Mouse (Mus musculus) E14TG2a.4 (cell line): ENCODE measurements around the gene Ms4a10.

Source experiments
- H3K27me3 ChIP-seq: 2 replicates; pipeline ENCODE4 v1.6.1; 2014; ENCODE audit warnings: low read length, control low read depth; ENCODE audit not compliant: insufficient read depth
- H3K36me3 ChIP-seq: 2 replicates; pipeline ENCODE4 v1.6.1; 2014; ENCODE audit warnings: low read length, control low read depth; ENCODE audit not compliant: insufficient read depth
- H3K4me1 ChIP-seq: replicated peaks from 2 replicates; pipeline ENCODE4 v1.6.1; 2014; ENCODE audit warnings: low read depth, low read length, control low read depth
- H3K4me3 ChIP-seq: replicated peaks from 2 replicates; pipeline ENCODE4 v1.5.1; 2014; ENCODE audit warnings: mild to moderate bottlenecking, low read length
- H3K9me3 ChIP-seq: 2 replicates; pipeline ENCODE4 v1.6.1; 2014; ENCODE audit warnings: low read length, control low read depth
- CTCF ChIP-seq: conservative IDR thresholded peaks from 2 replicates; pipeline ENCODE4 v1.5.1; 2014; ENCODE audit warnings: low read length
- NANOG ChIP-seq: IDR thresholded peaks from 2 replicates; pipeline ENCODE4 v1.6.1; 2014; ENCODE audit warnings: borderline replicate concordance, low read length, mixed read lengths
- POU5F1 ChIP-seq: IDR thresholded peaks from 2 replicates; pipeline ENCODE4 v1.6.1; 2014; ENCODE audit warnings: low read length, borderline replicate concordance

Gene Ms4a10

DNA sequence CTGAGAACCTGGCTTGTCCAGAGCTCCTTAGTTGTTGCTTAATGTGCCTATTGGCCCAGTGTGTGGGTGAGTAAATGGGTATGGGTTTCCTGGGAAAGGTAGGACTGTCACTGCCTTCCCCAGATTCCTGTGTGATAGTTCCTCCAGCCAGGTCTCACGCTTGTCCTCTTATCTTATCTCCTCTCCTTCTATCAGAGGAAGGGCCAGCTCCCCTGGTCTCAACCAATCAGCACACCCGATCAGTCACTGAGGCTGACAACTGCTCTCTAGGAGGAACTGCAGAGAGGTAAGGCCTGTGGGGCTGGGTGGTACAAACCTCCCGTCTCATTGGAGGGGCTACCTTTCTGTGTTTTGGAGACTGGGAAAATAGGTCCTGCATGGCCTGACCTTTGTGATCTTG lies 35.7 kb downstream of the Ms4a10 start:
- peaks cover 26% of the 10 kb centered on the region for H3K36me3 ChIP-seq
- no peaks in the 10 kb centered on the region for H3K9me3 ChIP-seq
- H3K4me3 ChIP-seq: no peak overlapping the region
- no peak for TF ChIP-seq CTCF
- TF ChIP-seq NANOG: no peak
- no peak for TF ChIP-seq POU5F1
- peaks cover 25% of the 10 kb centered on the region for H3K4me1 ChIP-seq
- peaks cover 54% of the 10 kb centered on the region for H3K27me3 ChIP-seq

DNA sequence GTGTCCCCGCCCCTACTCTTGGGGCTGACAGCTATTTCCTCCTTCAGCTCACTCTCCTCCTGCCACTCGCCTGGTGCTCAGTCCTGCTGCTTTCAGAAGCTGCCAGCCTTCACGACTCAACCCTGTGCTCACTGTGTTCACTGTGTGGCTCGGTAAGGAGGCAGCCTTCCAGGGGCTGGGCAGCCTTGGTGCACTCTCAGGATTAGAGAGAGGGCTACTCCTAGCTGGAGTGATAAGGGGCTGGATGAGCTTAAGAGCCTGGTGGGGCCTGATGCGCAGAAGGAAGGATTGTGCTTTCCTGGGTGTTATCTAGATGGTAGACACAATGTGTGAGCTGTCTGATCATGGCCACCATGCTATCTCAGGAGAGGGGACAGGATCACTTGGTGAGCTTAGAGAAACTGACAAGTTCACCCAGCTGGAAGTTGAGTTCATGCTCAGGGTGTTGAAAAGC lies 37.3 kb downstream of the Ms4a10 start, which contains the start of gene Ptgdr2:
Gene Ptgdr2 (plus strand): TSS at position 51 of the 454 bp plus-strand sequence.
- H3K9me3 ChIP-seq: no peaks in the 10 kb centered on the region
- no peak within 1 kb of the TSS for H3K4me3 ChIP-seq
- TF ChIP-seq CTCF: no peak
- no peak for TF ChIP-seq POU5F1
- no peak for TF ChIP-seq NANOG
- peaks cover 56% of the 10 kb centered on the region for H3K27me3 ChIP-seq
- peaks cover 10% of the 10 kb centered on the region for H3K36me3 ChIP-seq
- H3K4me1 ChIP-seq: peaks cover 24% of the 10 kb centered on the region

DNA sequence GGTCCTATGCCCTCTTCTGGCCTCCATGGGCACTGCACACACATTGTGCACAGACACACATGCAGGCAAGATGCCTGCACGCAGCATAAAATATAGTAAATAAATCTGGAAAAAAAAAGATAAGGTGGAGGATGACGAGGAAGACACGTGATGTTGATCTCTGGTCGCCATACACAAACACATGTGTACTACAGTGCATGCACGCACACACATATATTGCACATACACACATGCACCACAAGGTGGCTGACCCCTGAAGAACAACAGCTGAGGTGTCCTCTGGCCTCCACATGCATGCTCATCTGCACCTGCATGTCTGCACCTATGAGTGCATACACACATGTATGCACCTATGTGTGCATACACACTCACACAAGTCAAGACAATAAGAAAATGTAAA lies 38.4 kb downstream of the Ms4a10 start:
- Histone ChIP-seq H3K4me1 (peaks cover 14% of the 10 kb centered on the region), H3K9me3 (peaks cover 5% of the 10 kb centered on the region; the same call in 1 of the 2 replicates), H3K27me3 (peaks cover 64% of the 10 kb centered on the region), H3K4me3 (no peak overlapping the region), H3K36me3 (no peaks in the 10 kb centered on the region)
- TF ChIP-seq POU5F1 (no peak), CTCF (peak; percentile 72)

DNA sequence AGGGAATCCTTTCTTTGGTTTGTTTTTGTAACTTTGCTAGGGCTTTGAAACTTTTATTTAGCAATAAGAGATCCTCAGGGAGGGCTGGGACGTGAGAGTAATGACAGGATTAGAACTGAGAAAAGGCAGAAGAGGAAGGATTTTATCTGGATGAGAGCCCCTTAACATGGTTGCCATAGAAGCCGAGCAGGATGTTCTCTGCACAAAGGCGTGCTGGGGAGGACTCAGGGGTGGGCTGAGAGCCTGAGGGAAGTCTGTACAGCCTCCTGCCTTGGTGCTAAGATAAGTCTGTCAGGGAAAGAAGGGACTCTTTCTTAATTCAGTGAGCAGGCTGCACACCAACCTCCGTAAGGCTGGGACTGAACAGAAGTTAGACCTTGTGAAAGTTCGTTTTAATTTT lies 39.4 kb downstream of the Ms4a10 start:
- Histone ChIP-seq H3K4me1 (peaks cover 4% of the 10 kb centered on the region), H3K4me3 (no peak overlapping the region), H3K27me3 (peaks cover 60% of the 10 kb centered on the region), H3K9me3 (peaks cover 5% of the 10 kb centered on the region; the same call in 1 of the 2 replicates), H3K36me3 (no peaks in the 10 kb centered on the region)
- TF ChIP-seq POU5F1: no peak
- 0 out of 2 replicates have a peak, but pooled peaks have one; percentile 2 for TF ChIP-seq CTCF

DNA sequence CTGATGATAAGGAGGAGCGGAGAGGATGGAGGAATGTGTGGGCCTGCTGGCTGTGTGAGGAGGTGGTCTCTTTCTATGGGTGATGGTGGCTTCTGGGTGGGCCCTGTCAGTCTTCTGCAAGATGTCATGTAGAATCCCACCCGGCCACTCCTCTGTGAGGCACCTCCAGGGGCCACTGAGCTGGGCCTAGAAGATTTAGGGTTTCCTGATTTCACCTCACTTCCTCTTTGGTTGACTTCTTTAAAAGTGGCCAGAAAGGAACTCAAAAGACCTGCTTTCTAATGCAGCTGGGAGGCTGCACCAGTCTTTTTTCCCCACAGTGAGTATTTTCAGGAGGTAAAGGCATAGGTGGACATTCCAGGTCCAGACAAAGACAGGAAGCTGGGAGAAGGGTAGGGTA lies 43.8 kb downstream of the Ms4a10 start:
- TF ChIP-seq NANOG (no peak), CTCF (no peak), POU5F1 (no peak)
- Histone ChIP-seq H3K4me1 (peaks cover 10% of the 10 kb centered on the region), H3K36me3 (no peaks in the 10 kb centered on the region), H3K27me3 (peaks cover 31% of the 10 kb centered on the region), H3K9me3 (peaks cover 5% of the 10 kb centered on the region; the same call in 1 of the 2 replicates), H3K4me3 (no peak overlapping the region)

DNA sequence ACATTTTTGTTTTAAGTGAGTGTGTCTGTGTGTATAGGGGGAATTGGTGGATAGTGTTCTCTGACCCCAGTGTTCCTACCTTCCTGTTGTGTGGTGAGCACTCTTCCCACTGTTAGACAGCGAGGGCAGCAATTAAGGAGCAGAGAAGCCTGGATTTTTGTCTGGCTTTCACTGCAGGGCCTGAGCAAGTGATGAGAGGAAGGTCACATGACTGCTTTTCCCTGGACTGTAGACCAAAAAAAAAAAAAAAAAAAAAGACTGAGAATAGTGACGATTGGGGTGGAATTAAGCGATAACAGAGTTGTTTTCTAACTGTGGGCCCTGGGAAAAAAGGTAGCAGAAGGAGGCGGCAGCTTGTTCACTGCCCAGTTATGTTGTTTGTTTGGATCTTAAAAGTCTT lies 47.8 kb downstream of the Ms4a10 start:
- TF ChIP-seq CTCF: no peak
- TF ChIP-seq POU5F1: no peak
- no peak for TF ChIP-seq NANOG
- Histone ChIP-seq H3K27me3 (peaks cover 13% of the 10 kb centered on the region), H3K9me3 (peaks cover 5% of the 10 kb centered on the region; the same call in 1 of the 2 replicates), H3K4me3 (no peak overlapping the region), H3K4me1 (peaks cover 15% of the 10 kb centered on the region), H3K36me3 (no peaks in the 10 kb centered on the region)

DNA sequence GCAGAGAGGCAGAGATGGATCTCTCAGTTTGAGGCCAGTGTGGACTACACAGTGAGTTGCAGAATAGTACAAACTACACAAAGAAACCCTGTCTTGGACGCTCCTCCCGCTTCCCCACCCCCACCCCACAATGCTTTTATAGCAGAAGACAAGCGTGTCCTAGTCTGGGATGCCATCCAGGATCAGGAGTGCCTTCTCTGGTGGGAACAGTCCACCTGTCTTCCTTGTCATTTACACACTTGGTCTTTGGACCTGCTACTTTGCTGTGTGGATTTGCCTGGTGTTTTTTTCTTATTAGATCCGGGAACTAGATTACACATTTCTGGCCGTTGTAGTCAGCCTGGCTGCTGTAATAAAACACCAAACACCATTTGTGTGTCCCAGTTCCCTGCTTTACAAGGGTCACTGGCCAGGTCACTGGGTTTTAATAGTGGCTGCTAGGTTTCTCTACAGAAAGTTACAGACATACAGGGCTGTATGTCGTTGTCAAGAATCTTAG lies 48.3 kb downstream of the Ms4a10 start:
- H3K4me1 ChIP-seq: peaks cover 15% of the 10 kb centered on the region
- H3K36me3 ChIP-seq: no peaks in the 10 kb centered on the region
- peaks cover 8% of the 10 kb centered on the region; the same call in 1 of the 2 replicates for H3K27me3 ChIP-seq
- peaks cover 2% of the 10 kb centered on the region; the same call in 1 of the 2 replicates for H3K9me3 ChIP-seq
- no peak overlapping the region for H3K4me3 ChIP-seq
- TF ChIP-seq CTCF (no peak), POU5F1 (no peak), NANOG (no peak)

DNA sequence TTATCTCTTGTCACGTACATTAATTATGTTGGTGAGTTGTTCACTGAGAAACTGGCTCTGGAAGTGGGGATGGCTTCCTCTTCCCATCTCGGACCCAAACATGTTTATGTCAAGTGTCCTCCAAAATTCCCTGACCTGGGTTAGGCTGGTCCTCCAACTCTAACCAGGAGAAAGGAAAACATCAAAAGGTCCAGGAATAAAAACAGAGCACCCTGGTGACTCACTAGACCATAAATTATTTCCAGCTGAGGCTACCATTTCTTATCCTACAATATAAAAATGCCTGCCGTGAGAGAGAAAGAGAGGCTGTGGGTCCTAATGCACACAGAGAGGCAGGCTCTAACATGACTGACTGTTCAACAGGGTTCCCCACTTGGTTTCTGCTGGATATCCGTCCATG lies 50.2 kb downstream of the Ms4a10 start:
- Histone ChIP-seq H3K4me1 (peaks cover 32% of the 10 kb centered on the region), H3K36me3 (no peaks in the 10 kb centered on the region), H3K9me3 (no peaks in the 10 kb centered on the region), H3K27me3 (peaks cover 9% of the 10 kb centered on the region; the same call in 1 of the 2 replicates), H3K4me3 (no peak overlapping the region)
- TF ChIP-seq CTCF (no peak), NANOG (no peak), POU5F1 (no peak)

DNA sequence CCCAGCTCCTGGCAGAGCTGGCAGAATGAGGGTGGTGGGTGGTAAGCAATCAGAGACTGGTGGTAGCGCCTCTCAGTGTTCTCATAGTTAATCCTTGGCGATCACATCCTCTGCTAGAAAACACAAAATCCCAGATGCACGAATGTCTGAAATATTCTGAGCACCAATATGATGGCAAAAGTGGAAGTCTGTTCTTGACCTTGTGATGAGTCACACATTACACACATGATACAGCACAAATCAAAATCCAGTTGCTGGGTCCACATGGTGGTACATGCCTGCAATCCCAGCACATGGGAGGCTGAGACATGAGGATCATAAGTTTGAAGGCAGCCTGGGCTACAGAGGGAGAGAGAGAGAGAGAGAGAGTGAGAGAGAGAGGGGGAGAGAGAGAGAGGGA lies 53.4 kb downstream of the Ms4a10 start:
- Histone ChIP-seq H3K9me3 (no peaks in the 10 kb centered on the region), H3K36me3 (no peaks in the 10 kb centered on the region), H3K4me3 (no peak overlapping the region), H3K4me1 (peaks cover 35% of the 10 kb centered on the region), H3K27me3 (peaks cover 15% of the 10 kb centered on the region)
- TF ChIP-seq POU5F1: no peak
- no peak for TF ChIP-seq CTCF
- no peak for TF ChIP-seq NANOG
